Mouse (Mus musculus) limb, embryonic 14.5 days (tissue): ENCODE results near the gene Nop53. TPM values are rescaled to one million over a fixed set of nuclear protein-coding genes. Genes with fewer than 3 reads are reported as not detected.

Experiments
- ATAC-seq: fragments of 200-750 bp; cut with Nextera tagmentation; 2 replicates; pipeline ENCODE4 v1.8.0; 2017; ENCODE audit warnings: low read depth, moderate number of reproducible peaks, moderate TSS enrichment; ENCODE audit not compliant: low FRiP score
- DNase-seq: peaks from one replicate; pipeline ENCODE4 v3.0.0-alpha.2; 2015; ENCODE audit warnings: low spot score
- H3K27ac ChIP-seq: fragments of 300-500 bp; sonication (generic); replicated peaks from 2 replicates; pipeline ENCODE4 v1.5.1; 2014; ENCODE audit warnings: low read depth, mild to moderate bottlenecking, low read length, moderate library complexity, mixed read lengths
- H3K27me3 ChIP-seq: fragments of 300-500 bp; sonication (generic); 2 replicates; pipeline ENCODE4 v1.6.1; 2014; ENCODE audit warnings: low read length, mixed read lengths; ENCODE audit not compliant: control insufficient read depth, insufficient read depth
- H3K36me3 ChIP-seq: fragments of 300-500 bp; sonication (generic); 2 replicates; pipeline ENCODE4 v1.6.1; 2014; ENCODE audit warnings: mild to moderate bottlenecking, low read length, moderate library complexity, mixed read lengths; ENCODE audit not compliant: control insufficient read depth, insufficient read depth
- H3K4me1 ChIP-seq: fragments of 300-500 bp; sonication (generic); 2 replicates; pipeline ENCODE4 v1.6.1; 2014; ENCODE audit warnings: antibody characterized with exemption, low read length, mixed read lengths; ENCODE audit not compliant: control insufficient read depth, insufficient read depth
- H3K4me2 ChIP-seq: fragments of 300-500 bp; sonication (generic); replicated peaks from 2 replicates; pipeline ENCODE4 v1.6.1; 2014; ENCODE audit warnings: low read depth, mild to moderate bottlenecking, low read length, moderate library complexity; ENCODE audit not compliant: severe bottlenecking
- H3K4me3 ChIP-seq: fragments of 300-500 bp; sonication (generic); replicated peaks from 2 replicates; pipeline ENCODE4 v1.5.1; 2014; ENCODE audit warnings: low read length
- H3K9ac ChIP-seq: fragments of 300-500 bp; sonication (generic); 2 replicates; pipeline ENCODE4 v1.6.1; 2014; ENCODE audit warnings: mild to moderate bottlenecking, low read depth, low read length, moderate library complexity; ENCODE audit not compliant: severe bottlenecking
- H3K9me3 ChIP-seq: fragments of 300-500 bp; sonication (generic); 2 replicates; pipeline ENCODE4 v1.6.1; 2016; ENCODE audit warnings: low read length; ENCODE audit not compliant: control insufficient read depth
- POLR2A ChIP-seq: fragments of 200-500 bp; IDR thresholded peaks from 2 replicates; pipeline ENCODE4 v1.8.0; 2012; ENCODE audit warnings: inconsistent platforms, mild to moderate bottlenecking, moderate library complexity, borderline replicate concordance; ENCODE audit not compliant: insufficient read depth, insufficient read length; ENCODE audit errors: extremely low read depth
- WGBS: fragments of 180-500 bp; shearing (Covaris S2); extraction: QIAGEN DNeasy Blood & Tissue Kit; methylation state at CpG from one replicate; pipeline ENCODE4 v1.1.7; 2014; 5-methylcytosine and 5-hydroxymethylcytosine counted together
- polyA plus RNA-seq, 2 experiments: library from polyadenylated mRNA; depleted of rRNA in 1 of 2; stranded (reverse) in 1 of 2; unstranded in 1 of 2; fragments of >200 nt; fragmentation: Nextera tagmentation in 1 of 2; extraction: Ambion mirVana in 1 of 2; gene quantifications; 2 replicates each; pipeline versions ENCODE4 v1.2.1 to v1.2.3; 2012 to 2014

The Nop53 gene
- polyA plus RNA-seq, 2 experiments = 176 to 192 TPM

DNA sequence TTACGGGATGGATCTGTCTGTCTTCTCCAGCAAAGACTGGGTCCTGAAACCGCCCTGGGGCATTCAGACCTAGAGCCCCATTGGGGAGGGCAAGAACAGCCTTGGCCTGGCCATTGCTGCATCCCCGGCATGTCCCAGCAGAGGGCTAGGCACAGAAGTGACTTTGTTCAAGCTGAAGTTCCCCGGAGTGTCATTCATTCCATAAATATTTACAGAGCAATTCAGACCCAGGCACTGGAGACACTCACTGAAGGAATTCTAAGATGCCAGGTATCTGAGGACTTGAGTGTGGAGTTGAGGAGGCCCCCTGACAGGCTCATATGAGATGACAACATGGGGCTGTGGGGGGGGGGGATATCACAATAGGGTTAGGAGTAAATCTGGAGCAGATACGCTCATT is 10.3 kb upstream of the Nop53 start:
- Histone ChIP-seq H3K27me3 (no peaks in the 10 kb centered on the region), H3K27ac (no peak overlapping the region), H3K4me3 (no peak overlapping the region), H3K36me3 (peaks cover 53% of the 10 kb centered on the region), H3K9me3 (no peaks in the 10 kb centered on the region; the same call in 1 of the 2 replicates), H3K4me1 (peaks cover 8% of the 10 kb centered on the region; the same call in 1 of the 2 replicates), H3K4me2 (no peak overlapping the region), H3K9ac (no peak overlapping the region)
- DNase-seq (no peak), ATAC-seq (no peak)
- 71% methylated on average over 5 of the region's 5 CpGs for WGBS
- TF ChIP-seq POLR2A = no peak

DNA sequence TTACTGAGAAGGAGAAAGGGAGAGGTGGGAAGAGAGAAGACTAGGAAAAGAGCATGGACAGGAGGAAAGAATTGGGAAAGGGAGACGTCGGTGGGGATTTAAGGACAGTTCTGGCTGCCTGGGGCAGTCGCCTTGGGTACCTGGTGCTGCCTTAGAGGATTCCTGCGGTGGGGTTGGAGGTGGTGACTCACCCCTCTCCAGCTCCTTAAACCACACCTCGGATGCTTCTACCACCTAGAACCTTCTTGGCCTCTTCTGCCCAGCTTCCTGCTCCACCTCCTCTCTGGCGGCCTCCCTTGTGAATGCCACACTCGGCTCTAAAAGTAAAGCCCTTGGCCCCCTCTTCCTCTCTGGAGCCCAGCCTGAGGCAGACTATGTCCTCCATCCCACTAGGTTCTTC is 9.6 kb upstream of the Nop53 start:
- H3K27me3 ChIP-seq = no peaks in the 10 kb centered on the region
- peak overlapping the region; percentile 22; the same call in 1 of the 2 replicates for H3K4me2 ChIP-seq
- no peaks in the 10 kb centered on the region; the same call in 1 of the 2 replicates for H3K9me3 ChIP-seq
- no peak overlapping the region for H3K27ac ChIP-seq
- DNase-seq (no peak), ATAC-seq (no peak)
- peak overlapping the region; percentile 21; the same call in 1 of the 2 replicates for H3K9ac ChIP-seq
- WGBS = 24% methylated on average over 5 of the region's 7 CpGs
- H3K4me3 ChIP-seq = no peak overlapping the region
- peaks cover 58% of the 10 kb centered on the region for H3K36me3 ChIP-seq
- no peak for TF ChIP-seq POLR2A
- H3K4me1 ChIP-seq = peaks cover 5% of the 10 kb centered on the region; the same call in 1 of the 2 replicates

DNA sequence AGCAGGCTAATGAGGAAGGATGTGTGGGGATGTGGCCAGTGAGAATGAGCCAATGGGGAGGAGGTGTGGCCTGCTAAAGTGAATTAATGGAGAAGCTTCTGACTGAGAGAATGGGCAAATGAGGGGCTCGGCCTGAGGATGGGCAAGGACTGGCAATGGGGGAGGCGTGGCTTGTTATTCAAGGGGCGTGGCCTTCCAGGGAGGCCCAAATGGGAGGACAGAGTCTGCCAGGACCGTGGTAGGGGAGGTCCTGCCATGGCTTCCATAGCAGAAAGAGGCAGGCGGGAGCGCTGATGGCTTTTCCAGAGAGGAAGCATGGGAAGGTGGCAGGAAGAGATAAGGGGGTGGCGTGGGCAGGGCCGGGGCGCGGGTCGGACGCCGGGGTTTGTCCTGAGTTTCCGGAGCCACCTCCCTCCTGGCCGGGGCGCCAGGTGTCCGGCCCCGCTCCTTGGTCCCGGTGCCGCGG is 9.1 kb upstream of the Nop53 start:
- H3K9ac ChIP-seq = peak overlapping the region; percentile 21; the same call in 1 of the 2 replicates
- 6% methylated on average over 21 of the region's 21 CpGs for WGBS
- ATAC-seq (no peak), DNase-seq (no peak)
- no peaks in the 10 kb centered on the region; the same call in 1 of the 2 replicates for H3K9me3 ChIP-seq
- peaks cover 63% of the 10 kb centered on the region for H3K36me3 ChIP-seq
- H3K4me2 ChIP-seq = peak overlapping the region; percentile 22; the same call in 1 of the 2 replicates
- H3K4me3 ChIP-seq = no peak overlapping the region
- no peak for TF ChIP-seq POLR2A
- H3K4me1 ChIP-seq = peaks cover 5% of the 10 kb centered on the region; the same call in 1 of the 2 replicates
- H3K27me3 ChIP-seq = no peaks in the 10 kb centered on the region
- no peak overlapping the region for H3K27ac ChIP-seq

- H3K36me3 ChIP-seq = peaks cover 69% of the 10 kb centered on the region
- no peak overlapping the region for H3K4me2 ChIP-seq
- no peak for TF ChIP-seq POLR2A
- H3K27me3 ChIP-seq = no peaks in the 10 kb centered on the region
- no peaks in the 10 kb centered on the region; the same call in 1 of the 2 replicates for H3K9me3 ChIP-seq
- H3K4me3 ChIP-seq = no peak overlapping the region
- H3K4me1 ChIP-seq = peaks cover 5% of the 10 kb centered on the region; the same call in 1 of the 2 replicates
- no peak overlapping the region for H3K9ac ChIP-seq
- no peak overlapping the region for H3K27ac ChIP-seq
- DNase-seq = no peak
- ATAC-seq = no peak
- 90% methylated on average over 7 of the region's 7 CpGs for WGBS
Measured at GRCm38 (mm10) chr7:15954436-15954835, 8.6 kb upstream of the Nop53 start.

DNA sequence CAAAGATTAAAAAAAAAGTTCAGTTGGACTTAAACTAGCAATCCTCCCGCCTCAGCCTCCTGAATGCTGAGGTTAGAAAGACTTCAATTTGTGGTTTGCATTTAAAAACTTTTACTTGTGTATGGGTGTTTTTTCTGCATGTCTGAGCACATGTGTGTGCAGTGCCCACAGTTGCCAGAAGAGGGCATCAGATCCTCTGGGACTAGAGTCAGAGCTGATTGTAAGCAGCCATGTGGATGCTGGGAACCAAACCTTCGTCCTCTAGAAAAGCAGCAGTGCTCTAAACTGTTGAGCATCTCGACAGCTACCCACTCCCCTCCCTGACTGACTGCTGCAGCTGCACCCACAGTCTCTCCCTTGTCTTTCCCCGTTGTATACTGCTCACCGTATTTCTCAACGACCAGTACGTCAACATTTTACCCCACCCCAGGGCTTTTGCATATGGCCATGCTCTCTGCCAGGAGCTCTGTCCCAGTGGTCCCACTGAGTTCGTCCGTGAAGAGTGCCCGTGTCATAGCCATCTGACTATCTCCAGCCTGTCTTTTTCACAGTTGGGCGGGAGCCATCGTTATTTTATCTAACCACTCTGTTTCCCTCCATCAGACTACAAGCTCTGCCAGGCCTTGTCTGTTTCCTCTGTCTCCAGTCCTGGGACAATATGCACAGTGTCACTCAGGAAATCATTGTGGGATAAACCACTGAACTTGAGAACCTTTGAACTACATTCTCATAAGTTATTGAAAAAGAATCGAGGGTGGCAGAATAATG is 7.6 kb upstream of the Nop53 start:
- TF ChIP-seq POLR2A = no peak
- no peak for ATAC-seq
- WGBS = 88% methylated on average over 13 of the region's 13 CpGs

More for the DNA sequence above, 7.6 kb upstream of the Nop53 start:
- H3K9ac ChIP-seq = no peak overlapping the region
- H3K27me3 ChIP-seq = no peaks in the 10 kb centered on the region
- peaks cover 69% of the 10 kb centered on the region for H3K36me3 ChIP-seq
- no peak overlapping the region for H3K4me2 ChIP-seq
- no peak for DNase-seq
- H3K4me1 ChIP-seq = peaks cover 8% of the 10 kb centered on the region
- no peaks in the 10 kb centered on the region; the same call in 1 of the 2 replicates for H3K9me3 ChIP-seq
- no peak overlapping the region for H3K4me3 ChIP-seq
- no peak overlapping the region for H3K27ac ChIP-seq
